In genomic region chr4:134767426-134768225, GRCm38 (mm10) we compare ENCODE assay signal across 8 mouse cellular contexts. TPM values are rescaled to one million over a fixed set of nuclear protein-coding genes. Genes with fewer than 3 reads are reported as not detected.
DNase-seq lines count a peak whose midpoint lies in the region; ATAC-seq and TF ChIP-seq lines count a peak whose summit lies in the region.

Gene Ldlrap1 (minus strand): TSS chr4:134768024.

- no peak for ATAC-seq in G1E (ENCODE audit: extremely low read depth, insufficient number of reproducible peaks, low FRiP score, poor library complexity, severe bottlenecking)
- peak; percentile 77 for ATAC-seq in forebrain, embryonic 12.5 days (ENCODE audit: low FRiP score)
- ATAC-seq in megakaryocyte, adult 5-6 weeks (ENCODE audit: poor library complexity, severe bottlenecking) = peak; percentile 86

- H3K27me3 ChIP-seq in G1E (ENCODE audit: insufficient read depth, low read length) = no peaks in the 10 kb centered on the region
- peaks cover 56% of the 10 kb centered on the region for H3K27me3 ChIP-seq in forebrain, embryonic 12.5 days

- WGBS in forebrain, embryonic 12.5 days = 1% methylated on average over 61 of the region's 80 CpGs

- H3K36me3 ChIP-seq in G1E (replicated peaks) = peaks cover 28% of the 10 kb centered on the region
- no peaks in the 10 kb centered on the region for H3K36me3 ChIP-seq in forebrain, embryonic 12.5 days (replicated peaks)

- peak within 1 kb of the TSS; percentile 83 for H3K27ac ChIP-seq in brown adipose tissue, adult 24 weeks (replicated peaks; ENCODE audit: low read depth, low read length)
- H3K27ac ChIP-seq in forebrain, embryonic 12.5 days = no peak within 1 kb of the TSS

- H3K4me2 ChIP-seq in forebrain, embryonic 12.5 days = peak within 1 kb of the TSS; percentile 98

- H3K4me1 ChIP-seq in G1E (ENCODE audit: insufficient read depth, low read depth, low read length) = peaks cover 80% of the 10 kb centered on the region
- peaks cover 41% of the 10 kb centered on the region for H3K4me1 ChIP-seq in brown adipose tissue, adult 24 weeks (ENCODE audit: control insufficient read depth, insufficient read depth, insufficient read length, low read length)
- H3K4me1 ChIP-seq in forebrain, embryonic 12.5 days = peaks cover 20% of the 10 kb centered on the region

- peak within 1 kb of the TSS; percentile 72 for H3K9ac ChIP-seq in forebrain, embryonic 12.5 days

- TF ChIP-seq CTCF in G1E (IDR thresholded peaks at IDR 0.05; ENCODE audit: low read depth, low read length) = no peak

- no peaks in the 10 kb centered on the region for H3K9me3 ChIP-seq in G1E (replicated peaks)
- no peaks in the 10 kb centered on the region for H3K9me3 ChIP-seq in forebrain, embryonic 12.5 days

- intact Hi-C loops in heart, postnatal 25 days (cut with DNase I) = loop anchor here (5.0 kb wide), 1 partner anchor 65 kb away; the partner anchor contains the start of gene Man1c1

- DNase-seq in G1E (ENCODE audit: low spot score) = peak; percentile 61
- peak; percentile 73 for DNase-seq in heart, postnatal 25 days (ENCODE audit: low spot score)
- DNase-seq in layer of hippocampus, postnatal 10 days (ENCODE audit: low spot score in 2 of 2) = peak; percentile 51 to 71
- DNase-seq in right cerebral cortex, adult 2 months (ENCODE audit: low spot score in 2 of 2) = peak; percentile 49 to 50
- DNase-seq in urinary bladder, postnatal 25 days (ENCODE audit: low spot score) = peak; percentile 83

- peak within 1 kb of the TSS; percentile 84 for H3K4me3 ChIP-seq in G1E (ENCODE audit: low read depth, low read length)
- peak within 1 kb of the TSS; percentile 97 for H3K4me3 ChIP-seq in brown adipose tissue, adult 24 weeks (ENCODE audit: insufficient read depth, low read depth, low read length)
- H3K4me3 ChIP-seq in forebrain, embryonic 12.5 days (replicated peaks) = peak within 1 kb of the TSS; percentile 73

RNA-seq across cellular contexts. Expression of gene Ldlrap1, which starts in this region (rescaled TPM):
- total RNA-seq in G1E (2014; fragmentation: Nextera tagmentation) (23.3 and 23.4 TPM in 2 replicates), G1E (2017) (9.4 TPM in 2 replicates)
- 12.8 and 14.6 TPM in 2 replicates for polyA plus RNA-seq in G1E (2012)
- 6.8 and 11.8 TPM in 2 replicates for polyA plus RNA-seq in brown adipose tissue, adult 24 weeks (2012; ENCODE audit: insufficient read depth, insufficient read length, missing spikeins)
- 5.1 and 5.9 TPM in 2 replicates for polyA plus RNA-seq in forebrain, embryonic 12.5 days (2016; fragmentation: Nextera tagmentation; extraction: Ambion mirVana)
- 10 to 100 TPM; 14.1 to 15.5 TPM for total RNA-seq in heart, postnatal 25 days (2021)
- total RNA-seq in layer of hippocampus, postnatal 10 days (2021) = 1 to 10 TPM; 2.7 to 3.2 TPM
- total RNA-seq in megakaryocyte, adult 5-6 weeks (2015) = 13.8 and 16.0 TPM in 2 replicates
- total RNA-seq in megakaryocyte, adult 5-6 weeks (2017) = 7.6 and 9.6 TPM in 2 replicates
